In genomic region chr19:42780156-42780538, GRCm38 (mm10) we compare ENCODE assay signal across 8 mouse cellular contexts. TPM values are rescaled to one million over a fixed set of nuclear protein-coding genes. Genes with fewer than 3 reads are reported as not detected.
A peak's percentile ranks its signal among the peaks of the same experiment; 100 is the strongest.
DNase-seq lines count a peak whose midpoint lies in the region; ATAC-seq and TF ChIP-seq lines count a peak whose summit lies in the region.
"Not testable (repeated sequence)": the region's sequence is repeated elsewhere in the genome, so short reads cannot be mapped to it uniquely, and the experiment has no call there.

No protein-coding gene starts in this region.

- peaks cover 28% of the 10 kb centered on the region for H3K36me3 ChIP-seq in G1E (replicated peaks)
- H3K36me3 ChIP-seq in embryonic facial prominence, embryonic 13.5 days; heart, adult 2 months (ENCODE audit: control insufficient read depth, insufficient read depth, low read length); hindbrain, embryonic 15.5 days; liver, postnatal 0 days (replicated peaks; ENCODE audit: insufficient read depth, low read length); midbrain, embryonic 15.5 days (replicated peaks); stomach, embryonic 16.5 days (ENCODE audit: control insufficient read depth, insufficient read depth, low read length): not testable (repeated sequence)

- intact Hi-C loops in heart, adult 2 months (cut with DNase I); left cerebral cortex, adult 2 months (cut with DNase I): not testable (repeated sequence)

- H3K79me2 ChIP-seq in heart, adult 2 months (replicated peaks; ENCODE audit: control insufficient read depth, insufficient read depth, low read length): not testable (repeated sequence)

- TF ChIP-seq CTCF in G1E (IDR thresholded peaks at IDR 0.05; ENCODE audit: low read depth, low read length); heart, adult 2 months (IDR thresholded peaks at IDR 0.05); left cerebral cortex, adult 2 months (IDR thresholded peaks at IDR 0.05): not testable (repeated sequence)
- TF ChIP-seq CTCF in liver, postnatal 0 days (IDR thresholded peaks at IDR 0.05; ENCODE audit: low read depth): peak; percentile 35

- WGBS in embryonic facial prominence, embryonic 13.5 days: 41% methylated on average over 7 of the region's 7 CpGs
- WGBS in heart, adult 2 months: 44% methylated on average over 7 of the region's 7 CpGs
- 52% methylated on average over 7 of the region's 7 CpGs for WGBS in hindbrain, embryonic 15.5 days
- WGBS in liver, postnatal 0 days (ENCODE audit: insufficient replicate concordance): 34% methylated on average over 7 of the region's 7 CpGs
- 54% methylated on average over 7 of the region's 7 CpGs for WGBS in midbrain, embryonic 15.5 days
- 48% methylated on average over 7 of the region's 7 CpGs for WGBS in stomach, embryonic 16.5 days

- ATAC-seq in G1E (ENCODE audit: extremely low read depth, insufficient number of reproducible peaks, low FRiP score, poor library complexity, severe bottlenecking): peak; percentile 2; the same call in 1 of the 2 replicates
- not testable (repeated sequence) for ATAC-seq in embryonic facial prominence, embryonic 13.5 days (ENCODE audit: insufficient number of reproducible peaks, insufficient read depth, low FRiP score, low TSS enrichment, low read depth); hindbrain, embryonic 15.5 days (ENCODE audit: low FRiP score, low read depth); midbrain, embryonic 15.5 days (replicated peaks); stomach, embryonic 16.5 days (ENCODE audit: insufficient read depth, low FRiP score)
- ATAC-seq in liver, postnatal 0 days: 0 out of 2 replicates have a peak, but pooled peaks have one; percentile 1

- H3K4me3 ChIP-seq in G1E (ENCODE audit: low read depth, low read length): peak overlapping the region; percentile 76
- H3K4me3 ChIP-seq in embryonic facial prominence, embryonic 13.5 days: peak overlapping the region; percentile 64
- H3K4me3 ChIP-seq in heart, adult 2 months: peak overlapping the region; percentile 47
- peak overlapping the region; percentile 69 for H3K4me3 ChIP-seq in hindbrain, embryonic 15.5 days
- peak overlapping the region; percentile 71 for H3K4me3 ChIP-seq in left cerebral cortex, adult 2 months
- H3K4me3 ChIP-seq in liver, postnatal 0 days (ENCODE audit: low read depth, low read length): peak overlapping the region; percentile 58
- peak overlapping the region; percentile 69 for H3K4me3 ChIP-seq in midbrain, embryonic 15.5 days
- H3K4me3 ChIP-seq in stomach, embryonic 16.5 days (replicated peaks; ENCODE audit: low read length): peak overlapping the region; percentile 80

- H3K27ac ChIP-seq in embryonic facial prominence, embryonic 13.5 days: peak overlapping the region; percentile 89
- peak overlapping the region; percentile 77 for H3K27ac ChIP-seq in heart, adult 2 months
- H3K27ac ChIP-seq in hindbrain, embryonic 15.5 days (replicated peaks): peak overlapping the region; percentile 93
- peak overlapping the region; percentile 94 for H3K27ac ChIP-seq in left cerebral cortex, adult 2 months
- H3K27ac ChIP-seq in liver, postnatal 0 days (ENCODE audit: low read depth): peak overlapping the region; percentile 64; the same call in 1 of the 2 replicates
- peak overlapping the region; percentile 94 for H3K27ac ChIP-seq in midbrain, embryonic 15.5 days
- peak overlapping the region; percentile 90 for H3K27ac ChIP-seq in stomach, embryonic 16.5 days (ENCODE audit: low read length)

- H3K4me2 ChIP-seq in embryonic facial prominence, embryonic 13.5 days: peak overlapping the region; percentile 69
- peak overlapping the region; percentile 69 for H3K4me2 ChIP-seq in hindbrain, embryonic 15.5 days
- peak overlapping the region; percentile 79 for H3K4me2 ChIP-seq in liver, postnatal 0 days (ENCODE audit: low read depth, low read length)
- peak overlapping the region; percentile 61 for H3K4me2 ChIP-seq in midbrain, embryonic 15.5 days
- peak overlapping the region; percentile 86 for H3K4me2 ChIP-seq in stomach, embryonic 16.5 days (ENCODE audit: low read depth, low read length)

- H3K9ac ChIP-seq in embryonic facial prominence, embryonic 13.5 days: peak overlapping the region; percentile 77
- peak overlapping the region; percentile 68 for H3K9ac ChIP-seq in heart, adult 2 months (ENCODE audit: low read depth, low read length)
- H3K9ac ChIP-seq in hindbrain, embryonic 15.5 days: peak overlapping the region; percentile 65
- H3K9ac ChIP-seq in liver, postnatal 0 days (replicated peaks): peak overlapping the region; percentile 66
- peak overlapping the region; percentile 76 for H3K9ac ChIP-seq in midbrain, embryonic 15.5 days
- peak overlapping the region; percentile 85 for H3K9ac ChIP-seq in stomach, embryonic 16.5 days (ENCODE audit: low read length)

- H3K27me3 ChIP-seq in G1E (ENCODE audit: insufficient read depth, low read length); embryonic facial prominence, embryonic 13.5 days; heart, adult 2 months (ENCODE audit: control insufficient read depth, insufficient read depth, low read length); hindbrain, embryonic 15.5 days; liver, postnatal 0 days (ENCODE audit: insufficient read depth, low read length); midbrain, embryonic 15.5 days (replicated peaks); stomach, embryonic 16.5 days (ENCODE audit: control insufficient read depth, insufficient read depth, low read length): not testable (repeated sequence)

- TF ChIP-seq EP300 in heart, adult 2 months (IDR thresholded peaks at IDR 0.05; ENCODE audit: insufficient read depth, low read depth, low read length); liver, postnatal 0 days (IDR thresholded peaks at IDR 0.05; ENCODE audit: low read depth): not testable (repeated sequence)

- not testable (repeated sequence) for TF ChIP-seq POLR2A in heart, adult 2 months (IDR thresholded peaks at IDR 0.05; ENCODE audit: insufficient read depth, low read depth, low read length)

- not testable (repeated sequence) for H3K9me3 ChIP-seq in G1E (replicated peaks); embryonic facial prominence, embryonic 13.5 days; hindbrain, embryonic 15.5 days; liver, postnatal 0 days (ENCODE audit: low read length); midbrain, embryonic 15.5 days; stomach, embryonic 16.5 days (replicated peaks; ENCODE audit: control insufficient read depth, low read length)

- H3K4me1 ChIP-seq in G1E (ENCODE audit: insufficient read depth, low read depth, low read length): peaks cover 24% of the 10 kb centered on the region
- H3K4me1 ChIP-seq in embryonic facial prominence, embryonic 13.5 days: peaks cover 10% of the 10 kb centered on the region
- not testable (repeated sequence) for H3K4me1 ChIP-seq in heart, adult 2 months (ENCODE audit: control insufficient read depth, insufficient read depth, low read length); liver, postnatal 0 days (ENCODE audit: insufficient read depth); stomach, embryonic 16.5 days (ENCODE audit: control insufficient read depth, insufficient read depth, low read length)
- H3K4me1 ChIP-seq in hindbrain, embryonic 15.5 days (replicated peaks): peaks cover 11% of the 10 kb centered on the region
- H3K4me1 ChIP-seq in midbrain, embryonic 15.5 days: peaks cover 14% of the 10 kb centered on the region

- not testable (repeated sequence) for DNase-seq in G1E (ENCODE audit: low spot score); heart, adult 2 months; left cerebral cortex, adult 2 months (ENCODE audit: extremely low spot score in 1 of 2, low spot score in 2 of 2); liver, postnatal 0 days

RNA-seq across cellular contexts. Expression of gene Hps1, which starts 0.4 kb away (rescaled TPM):
- total RNA-seq in G1E (2014; fragmentation: Nextera tagmentation) (11.1 and 13.0 TPM in 2 replicates), G1E (2017) (22.4 and 24.6 TPM in 2 replicates)
- 55.2 and 65.1 TPM in 2 replicates for polyA plus RNA-seq in G1E (2012)
- 16.6 and 17.3 TPM in 2 replicates for polyA plus RNA-seq in embryonic facial prominence, embryonic 13.5 days (2015; fragmentation: Nextera tagmentation; extraction: Ambion mirVana)
- total RNA-seq in heart, adult 2 months (2021): 1 to 10 TPM; 1.6 to 1.7 TPM
- polyA plus RNA-seq in heart, adult 2 months (2012; rRNA removed): 2.6 and 6.6 TPM in 2 replicates
- polyA plus RNA-seq in hindbrain, embryonic 15.5 days (2015; fragmentation: Nextera tagmentation; extraction: Ambion mirVana): 11.1 and 11.4 TPM in 2 replicates
- 10 to 100 TPM; 12.3 to 14.2 TPM for total RNA-seq in left cerebral cortex, adult 2 months (2021)
- 4.7 and 5.3 TPM in 2 replicates for polyA plus RNA-seq in liver, postnatal 0 days (2015; fragmentation: Nextera tagmentation; extraction: Ambion mirVana)
- 11.8 and 12.6 TPM in 2 replicates for polyA plus RNA-seq in midbrain, embryonic 15.5 days (2015; fragmentation: Nextera tagmentation; extraction: Ambion mirVana)
- polyA plus RNA-seq in stomach, embryonic 16.5 days (2015; fragmentation: Nextera tagmentation; extraction: Ambion mirVana): 14.4 and 15.6 TPM in 2 replicates

RNA-seq across cellular contexts. Expression of gene Pyroxd2, which starts 27.6 kb away (rescaled TPM):
- 27.5 and 29.8 TPM in 2 replicates for total RNA-seq in G1E (2014; fragmentation: Nextera tagmentation)
- total RNA-seq in G1E (2017): 8.1 and 10.6 TPM in 2 replicates
- polyA plus RNA-seq in G1E (2012): 4.7 and 7.6 TPM in 2 replicates
- 1.8 and 2.0 TPM in 2 replicates for polyA plus RNA-seq in embryonic facial prominence, embryonic 13.5 days (2015; fragmentation: Nextera tagmentation; extraction: Ambion mirVana)
- 1 to 10 TPM; 3.9 to 4.4 TPM for total RNA-seq in heart, adult 2 months (2021)
- 4.6 and 4.7 TPM in 2 replicates for polyA plus RNA-seq in heart, adult 2 months (2012; rRNA removed)
- 2.2 and 2.3 TPM in 2 replicates for polyA plus RNA-seq in hindbrain, embryonic 15.5 days (2015; fragmentation: Nextera tagmentation; extraction: Ambion mirVana)
- total RNA-seq in left cerebral cortex, adult 2 months (2021): 1 to 10 TPM; 2.9 to 3.1 TPM
- polyA plus RNA-seq in liver, postnatal 0 days (2015; fragmentation: Nextera tagmentation; extraction: Ambion mirVana): 5.8 and 7.5 TPM in 2 replicates
- polyA plus RNA-seq in midbrain, embryonic 15.5 days (2015; fragmentation: Nextera tagmentation; extraction: Ambion mirVana): 1.8 and 2.1 TPM in 2 replicates
- 5.1 and 5.4 TPM in 2 replicates for polyA plus RNA-seq in stomach, embryonic 16.5 days (2015; fragmentation: Nextera tagmentation; extraction: Ambion mirVana)
